ENCODE assay signal across 8 mouse cellular contexts in genomic region chr5:137530588-137531413, GRCm38 (mm10). TPM values are rescaled to one million over a fixed set of nuclear protein-coding genes. Genes with fewer than 3 reads are reported as not detected.
DNase-seq lines count a peak whose midpoint lies in the region; ATAC-seq and TF ChIP-seq lines count a peak whose summit lies in the region.

No protein-coding gene starts in this region.

- peak overlapping the region; percentile 97 for H3K4me2 ChIP-seq in hindbrain, postnatal 0 days (ENCODE audit: low read depth, low read length)

- peak overlapping the region; percentile 98 for H3K27ac ChIP-seq in gastrocnemius, adult 2 months
- H3K27ac ChIP-seq in hindbrain, postnatal 0 days: peak overlapping the region; percentile 97
- H3K27ac ChIP-seq in small intestine, adult 2 months (ENCODE audit: insufficient read depth, low read depth, low read length): peak overlapping the region; percentile 50

- 0% methylated on average over 37 of the region's 46 CpGs for WGBS in hindbrain, postnatal 0 days
- 1% methylated on average over 46 of the region's 46 CpGs for WGBS in small intestine, adult 2 months

- peaks cover 15% of the 10 kb centered on the region for H3K36me3 ChIP-seq in hindbrain, postnatal 0 days (ENCODE audit: insufficient read depth, low read length)
- H3K36me3 ChIP-seq in small intestine, adult 2 months (ENCODE audit: control insufficient read depth, insufficient read depth, low read length): peaks cover 39% of the 10 kb centered on the region

- intact Hi-C loops in gastrocnemius, adult 2 months (cut with DNase I): loop anchor here (5.0 kb wide), 2 partner anchors 72 to 642 kb away; partner anchors contain the start of genes Ap4m1, Mcm7 and Mospd3
- intact Hi-C loops in left cerebral cortex, postnatal 25 days (cut with DNase I): loop anchor here (5.0 to 10.0 kb wide), 2 partner anchors 226 to 496 kb away; no protein-coding TSS in a partner anchor

- H3K27me3 ChIP-seq in hindbrain, postnatal 0 days (ENCODE audit: insufficient read depth, low read length): no peaks in the 10 kb centered on the region
- no peaks in the 10 kb centered on the region for H3K27me3 ChIP-seq in small intestine, adult 2 months (ENCODE audit: control insufficient read depth, insufficient read depth, low read length)

- peak overlapping the region; percentile 94 for H3K4me3 ChIP-seq in gastrocnemius, adult 2 months
- H3K4me3 ChIP-seq in hindbrain, postnatal 0 days (ENCODE audit: low read length): peak overlapping the region; percentile 80
- H3K4me3 ChIP-seq in small intestine, adult 2 months (ENCODE audit: low read depth, low read length): peak overlapping the region; percentile 88

- peak overlapping the region; percentile 97 for H3K9ac ChIP-seq in hindbrain, postnatal 0 days (replicated peaks; ENCODE audit: low read length)

- no peak for TF ChIP-seq POLR2A in small intestine, adult 2 months (IDR thresholded peaks at IDR 0.05; ENCODE audit: low read depth, low read length)

- peak; percentile 67 for ATAC-seq in hindbrain, postnatal 0 days

- no peaks in the 10 kb centered on the region for H3K9me3 ChIP-seq in hindbrain, postnatal 0 days (ENCODE audit: low read length)

- peaks cover 16% of the 10 kb centered on the region for H3K4me1 ChIP-seq in hindbrain, postnatal 0 days (ENCODE audit: insufficient read depth, low read length)
- peaks cover 6% of the 10 kb centered on the region for H3K4me1 ChIP-seq in small intestine, adult 2 months (ENCODE audit: control insufficient read depth, insufficient read depth, insufficient read length, low read length)

- peak; percentile 47 to 67 for DNase-seq in adrenal gland, adult 18-20 months (ENCODE audit: low spot score in 2 of 2)
- no peak for DNase-seq in adrenal gland, postnatal 4 days (ENCODE audit: low spot score in 2 of 2)
- peak; percentile 63 to 79 for DNase-seq in cerebellum, postnatal 25 days
- peak; percentile 86 for DNase-seq in gastrocnemius, adult 2 months
- peak; percentile 95 for DNase-seq in hindbrain, postnatal 0 days (ENCODE audit: low spot score)
- DNase-seq in left cerebral cortex, postnatal 25 days (ENCODE audit: low spot score in 2 of 2): peak; percentile 83 to 89
- peak; percentile 89 for DNase-seq in mesoderm, embryonic 11.5 days (ENCODE audit: low read depth, low spot score)

- TF ChIP-seq CTCF in gastrocnemius, adult 2 months (IDR thresholded peaks at IDR 0.05): no peak
- TF ChIP-seq CTCF in hindbrain, postnatal 0 days (IDR thresholded peaks at IDR 0.05; ENCODE audit: low read depth): no peak
- no peak for TF ChIP-seq CTCF in small intestine, adult 2 months (IDR thresholded peaks at IDR 0.05; ENCODE audit: extremely low read depth, insufficient read length, insufficient replicate concordance, low read depth, low read length)

RNA-seq across cellular contexts. Expression of gene Epo, which starts 2.2 kb away (rescaled TPM):
- total RNA-seq in adrenal gland, adult 18-20 months (2021): not detected
- not detected for total RNA-seq in adrenal gland, postnatal 4 days (2021)
- total RNA-seq in gastrocnemius, adult 2 months (2021): not detected
- total RNA-seq in hindbrain, postnatal 0 days (2014; rRNA removed): not detected in 2 replicates
- not detected in 2 replicates for polyA plus RNA-seq in hindbrain, postnatal 0 days (2015; fragmentation: Nextera tagmentation; extraction: Ambion mirVana)
- total RNA-seq in left cerebral cortex, postnatal 25 days (2021): not detected
- not detected in 2 replicates for polyA plus RNA-seq in small intestine, adult 2 months (2012; rRNA removed)

RNA-seq across cellular contexts. Expression of gene Gnb2, which starts 2.5 kb away (rescaled TPM):
- 100 to 1,000 TPM; 517 to 525 TPM for total RNA-seq in adrenal gland, adult 18-20 months (2021)
- 100 to 1,000 TPM; 771 to 773 TPM for total RNA-seq in adrenal gland, postnatal 4 days (2021)
- total RNA-seq in gastrocnemius, adult 2 months (2021): 100 to 1,000 TPM; 118 to 148 TPM
- total RNA-seq in hindbrain, postnatal 0 days (2014; rRNA removed): 1,135 and 1,251 TPM in 2 replicates
- polyA plus RNA-seq in hindbrain, postnatal 0 days (2015; fragmentation: Nextera tagmentation; extraction: Ambion mirVana): 570 and 592 TPM in 2 replicates
- 100 to 1,000 TPM; 662 to 684 TPM for total RNA-seq in left cerebral cortex, postnatal 25 days (2021)
- polyA plus RNA-seq in small intestine, adult 2 months (2012; rRNA removed): 534 and 1,215 TPM in 2 replicates

RNA-seq across cellular contexts. Expression of gene Gigyf1, which starts 12.5 kb away (rescaled TPM):
- total RNA-seq in adrenal gland, adult 18-20 months (2021): 10 to 100 TPM; 27.6 to 36.4 TPM
- 10 to 100 TPM; 65.1 to 69.2 TPM for total RNA-seq in adrenal gland, postnatal 4 days (2021)
- 10 to 100 TPM; 20.9 to 24.7 TPM for total RNA-seq in gastrocnemius, adult 2 months (2021)
- total RNA-seq in hindbrain, postnatal 0 days (2014; rRNA removed): 20.3 and 21.4 TPM in 2 replicates
- polyA plus RNA-seq in hindbrain, postnatal 0 days (2015; fragmentation: Nextera tagmentation; extraction: Ambion mirVana): 15.1 and 16.2 TPM in 2 replicates
- 10 to 100 TPM; 39.9 to 48.6 TPM for total RNA-seq in left cerebral cortex, postnatal 25 days (2021)
- polyA plus RNA-seq in small intestine, adult 2 months (2012; rRNA removed): 7.3 and 15.7 TPM in 2 replicates

RNA-seq across cellular contexts. Expression of gene Actl6b, which starts 22.5 kb away (rescaled TPM):
- total RNA-seq in adrenal gland, adult 18-20 months (2021): 1 to 10 TPM; 2.5 to 4.9 TPM
- total RNA-seq in adrenal gland, postnatal 4 days (2021): 1 to 10 TPM; 8.1 TPM
- total RNA-seq in gastrocnemius, adult 2 months (2021): not detected
- total RNA-seq in hindbrain, postnatal 0 days (2014; rRNA removed): 192 and 253 TPM in 2 replicates
- polyA plus RNA-seq in hindbrain, postnatal 0 days (2015; fragmentation: Nextera tagmentation; extraction: Ambion mirVana): 204 and 207 TPM in 2 replicates
- total RNA-seq in left cerebral cortex, postnatal 25 days (2021): 100 to 1,000 TPM; 109 to 118 TPM
- polyA plus RNA-seq in small intestine, adult 2 months (2012; rRNA removed): 0.47 and 1.0 TPM in 2 replicates

RNA-seq across cellular contexts. Expression of gene Pop7, which starts 28.5 kb away (rescaled TPM):
- 10 to 100 TPM; 23.5 to 24.7 TPM for total RNA-seq in adrenal gland, adult 18-20 months (2021)
- total RNA-seq in adrenal gland, postnatal 4 days (2021): 10 to 100 TPM; 26.5 to 26.9 TPM
- 10 to 100 TPM; 11.3 to 11.4 TPM for total RNA-seq in gastrocnemius, adult 2 months (2021)
- 62.1 and 83.5 TPM in 2 replicates for total RNA-seq in hindbrain, postnatal 0 days (2014; rRNA removed)
- polyA plus RNA-seq in hindbrain, postnatal 0 days (2015; fragmentation: Nextera tagmentation; extraction: Ambion mirVana): 82.2 and 85.3 TPM in 2 replicates
- 10 to 100 TPM; 30.2 to 37.0 TPM for total RNA-seq in left cerebral cortex, postnatal 25 days (2021)
- 23.1 and 36.6 TPM in 2 replicates for polyA plus RNA-seq in small intestine, adult 2 months (2012; rRNA removed)

Comparison
In these comparisons a context has a peak if more than half of its experiments do, and no peak if none do; other contexts are left out.
1. DNase-seq: peak in adrenal gland, adult 18-20 months (2 of 2), cerebellum, postnatal 25 days (2 of 2), gastrocnemius, adult 2 months (single experiment), hindbrain, postnatal 0 days (single experiment), left cerebral cortex, postnatal 25 days (2 of 2) and mesoderm, embryonic 11.5 days (single experiment); none in adrenal gland, postnatal 4 days (0 of 2).
2. Peak in every context shown above with its lines, with median percentiles within 50 percentile points of each other: H3K27ac ChIP-seq and H3K4me3 ChIP-seq.